Mouse (Mus musculus): Measurements from ENCODE around the gene Ppp5c.

Ppp5c gene

GRCm38 (mm10) chr7:17011909-17012590, 15.7 kb downstream of the Ppp5c start:
- no peak for DNase-seq

GRCm38 (mm10) chr7:17010010-17010347, 17.7 kb downstream of the Ppp5c start:
- DNase-seq, result no peak

GRCm38 (mm10) chr7:17009326-17010009, 18.3 kb downstream of the Ppp5c start:
- no peak for DNase-seq

- DNase-seq, result no peak
Measured at GRCm38 (mm10) chr7:17007300-17007699, 20.4 kb downstream of the Ppp5c start.

GRCm38 (mm10) chr7:17004716-17005115, 23.0 kb downstream of the Ppp5c start:
- DNase-seq, result no peak

GRCm38 (mm10) chr7:17003230-17003960, 24.3 kb downstream of the Ppp5c start:
- DNase-seq, result no peak

- DNase-seq, result peak; percentile 54 to 79
Measured at GRCm38 (mm10) chr7:17002375-17003195, 25.1 kb downstream of the Ppp5c start.

GRCm38 (mm10) chr7:16999650-17000049, 28.1 kb downstream of the Ppp5c start:
- DNase-seq, result peak; percentile 68 to 86

GRCm38 (mm10) chr7:16999233-16999632, 28.5 kb downstream of the Ppp5c start:
- no peak for DNase-seq

GRCm38 (mm10) chr7:16995345-16995744, 32.4 kb downstream of the Ppp5c start:
- no peak for DNase-seq

- DNase-seq, result no peak
Measured at GRCm38 (mm10) chr7:16994400-16994799, 33.3 kb downstream of the Ppp5c start.

GRCm38 (mm10) chr7:16993651-16994399, 33.9 kb downstream of the Ppp5c start:
- DNase-seq, result no peak

- DNase-seq, result no peak
Measured at GRCm38 (mm10) chr7:16992451-16992807, 35.3 kb downstream of the Ppp5c start, which contains the start of gene Ccdc8. Gene Ccdc8 (plus strand): TSS chr7:16992708.

GRCm38 (mm10) chr7:16991681-16992450, 35.9 kb downstream of the Ppp5c start:
- no peak for DNase-seq

GRCm38 (mm10) chr7:16990006-16990744, 37.5 kb downstream of the Ppp5c start:
- no peak for DNase-seq

GRCm38 (mm10) chr7:16988405-16988804, 39.3 kb downstream of the Ppp5c start:
- no peak for DNase-seq

GRCm38 (mm10) chr7:16987541-16988149, 40.1 kb downstream of the Ppp5c start:
- DNase-seq, result no peak

GRCm38 (mm10) chr7:16982859-16983568, 44.7 kb downstream of the Ppp5c start, which contains the start of gene Gm42372:
Gene Gm42372 (plus strand): TSS chr7:16983086.
- peak; percentile 45 to 50 for DNase-seq

GRCm38 (mm10) chr7:16980348-16980747, 47.4 kb downstream of the Ppp5c start:
- peak in 1 of 2 experiments; percentile 48 for DNase-seq
